Mouse (Mus musculus) adrenal gland, adult (tissue): Measurements from ENCODE around the gene Rhno1.
"Not testable (repeated sequence)": the region's sequence is repeated elsewhere in the genome, so short reads cannot be mapped to it uniquely, and the experiment has no call there.

Experiments used
- DNase-seq, 2 experiments: peaks; one replicate each; pipeline ENCODE4 v3.0.0; 2022 to 2023; ENCODE audit warnings: low spot score in 1 of 2; ENCODE audit not compliant: inconsistent age in 2 of 2

Gene Rhno1

GRCm38 (mm10) chr6:128362381-128363006, at the start of gene Rhno1, which contains the start of gene Foxm1:
Gene Rhno1, minus strand, starts transcription at chr6:128362911.
Gene Foxm1, plus strand, starts transcription at chr6:128362967.
- DNase-seq = peak; percentile 89 to 95

DNA sequence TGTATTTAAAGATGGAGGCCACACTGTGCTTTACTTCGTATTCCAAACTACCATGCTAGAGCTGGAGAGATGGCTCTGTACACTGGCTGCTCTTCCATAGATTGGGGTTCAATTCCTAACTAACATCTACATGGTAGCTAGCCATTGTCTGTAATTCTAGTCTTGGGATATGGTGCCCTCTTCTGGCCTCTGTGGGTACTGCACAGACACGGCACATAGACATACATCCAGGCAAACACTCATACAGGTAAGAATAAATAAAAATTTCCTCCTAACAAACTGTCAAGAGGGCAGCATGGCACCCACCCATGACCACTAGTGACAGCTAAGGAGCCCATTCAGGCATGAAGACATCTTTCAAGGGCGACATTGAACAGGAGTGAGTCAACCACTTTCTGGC, 48.4 kb upstream of the Rhno1 start:
- peak; percentile 68 to 94 for DNase-seq

DNA sequence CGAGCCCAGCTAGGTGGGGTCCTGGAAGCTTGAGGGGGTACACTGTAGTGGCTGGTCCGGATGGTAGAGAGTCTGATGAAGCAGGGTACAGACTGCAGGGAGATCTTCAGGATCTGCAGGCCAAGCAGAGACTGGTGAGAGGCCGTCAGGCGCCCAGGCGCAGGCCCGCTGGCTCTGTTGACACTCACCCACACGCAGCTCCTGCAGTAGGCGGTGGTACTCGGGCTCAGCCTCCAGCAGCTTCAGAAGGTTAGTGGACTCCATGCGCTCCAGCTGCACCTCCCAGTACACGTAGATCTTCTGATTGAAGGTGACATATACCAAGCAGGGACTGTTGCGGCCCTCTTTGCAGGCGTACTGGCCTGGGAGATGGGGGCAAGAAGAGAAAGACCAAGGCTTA, 47.6 kb upstream of the Rhno1 start:
- DNase-seq = no peak

- DNase-seq = no peak
These were observed 45.9 kb upstream of the Rhno1 start for GRCm38 (mm10) chr6:128408544-128409125.

GRCm38 (mm10) chr6:128404708-128405107, 42.0 kb upstream of the Rhno1 start:
- DNase-seq = peak in 1 of 2 experiments; percentile 69

- DNase-seq = peak; percentile 40 to 81
These were observed 36.9 kb upstream of the Rhno1 start for GRCm38 (mm10) chr6:128399421-128400185.

GRCm38 (mm10) chr6:128398996-128399395, 36.3 kb upstream of the Rhno1 start, which contains the start of gene Nrip2:
Gene Nrip2, plus strand, starts transcription at chr6:128399296.
- DNase-seq = no peak

DNA sequence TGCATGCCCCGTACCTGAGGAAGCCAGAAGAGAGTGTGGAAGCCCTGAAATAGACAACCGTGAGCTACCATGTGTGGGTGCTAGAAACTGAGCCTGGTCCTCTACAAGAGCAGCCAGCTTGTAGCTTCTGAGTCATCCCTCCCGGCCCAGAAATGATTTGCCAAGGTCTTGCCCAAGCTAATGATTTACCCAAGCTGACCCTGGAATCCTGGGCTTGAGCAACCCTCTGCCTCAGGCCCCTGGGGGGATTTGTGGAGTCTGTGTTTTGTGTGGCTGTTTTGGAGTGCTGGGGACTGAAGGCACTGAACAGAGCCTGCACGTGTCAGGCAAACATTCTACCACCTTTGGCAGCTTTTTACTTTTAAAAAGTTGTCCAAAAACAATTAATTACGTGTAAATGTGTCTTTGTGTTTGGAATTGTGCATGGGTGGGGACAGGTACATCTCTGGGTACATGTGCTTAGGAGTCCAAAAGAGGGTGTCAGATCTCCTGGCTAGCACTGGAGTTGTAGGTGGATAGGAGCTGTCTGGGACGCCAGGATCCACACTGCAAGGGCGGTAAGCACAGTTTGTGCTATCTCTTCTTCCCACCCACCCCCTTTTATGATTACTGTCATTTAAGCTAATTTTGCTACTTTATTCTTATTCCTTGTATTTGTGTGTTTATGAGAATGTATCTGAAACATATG, 35.0 kb upstream of the Rhno1 start:
- peak; percentile 72 to 92 for DNase-seq

GRCm38 (mm10) chr6:128390683-128391082, 28.0 kb upstream of the Rhno1 start:
- DNase-seq = no peak

GRCm38 (mm10) chr6:128389185-128389584, 26.5 kb upstream of the Rhno1 start:
- no peak for DNase-seq

DNA sequence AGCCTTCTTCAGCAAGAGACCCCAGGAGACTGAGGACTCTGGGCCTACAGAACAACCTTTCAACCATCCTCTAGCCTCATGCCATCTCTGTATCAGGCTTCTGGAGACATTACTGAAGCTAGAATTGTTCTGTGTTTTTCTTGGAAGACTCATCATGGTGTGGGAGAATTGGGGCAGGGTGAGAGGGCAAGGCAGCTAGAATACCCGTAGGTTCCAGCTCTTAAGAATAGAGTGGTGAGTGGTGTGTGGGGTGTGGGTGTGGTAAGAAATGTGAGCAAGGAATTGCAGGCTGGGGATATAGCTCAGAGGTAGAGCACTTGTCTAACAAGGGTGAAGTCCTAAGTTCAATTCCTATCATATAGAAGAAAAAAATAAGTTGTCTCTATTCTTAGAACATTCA, 22.3 kb upstream of the Rhno1 start:
- DNase-seq = no peak

- no peak for DNase-seq
These were observed 21.0 kb upstream of the Rhno1 start for GRCm38 (mm10) chr6:128383752-128384151.

GRCm38 (mm10) chr6:128381254-128381653, 18.5 kb upstream of the Rhno1 start:
- DNase-seq = no peak

- not testable (repeated sequence) for DNase-seq
These were observed 18.0 kb upstream of the Rhno1 start for GRCm38 (mm10) chr6:128380594-128381167.

DNA sequence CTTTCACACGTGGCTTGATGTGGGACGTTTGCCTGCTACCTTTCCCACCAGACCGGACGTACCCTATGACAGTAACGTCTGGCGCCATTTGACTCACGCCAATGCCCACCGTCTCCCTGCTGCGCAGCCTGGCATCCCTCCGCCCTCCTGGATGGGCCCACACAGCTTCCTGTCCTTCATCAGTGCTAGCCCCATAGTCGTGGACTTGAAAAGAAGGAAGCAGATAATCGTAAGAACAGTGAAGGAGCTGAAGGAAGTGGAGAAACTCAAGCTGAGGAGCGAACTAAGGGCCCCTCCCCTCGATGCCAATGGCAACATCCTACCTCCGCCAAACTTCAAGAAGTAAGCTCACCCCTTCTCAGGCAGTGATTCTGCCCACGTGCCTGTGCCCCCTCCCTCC, 16.9 kb upstream of the Rhno1 start:
- DNase-seq = peak in 1 of 2 experiments; percentile 16

DNA sequence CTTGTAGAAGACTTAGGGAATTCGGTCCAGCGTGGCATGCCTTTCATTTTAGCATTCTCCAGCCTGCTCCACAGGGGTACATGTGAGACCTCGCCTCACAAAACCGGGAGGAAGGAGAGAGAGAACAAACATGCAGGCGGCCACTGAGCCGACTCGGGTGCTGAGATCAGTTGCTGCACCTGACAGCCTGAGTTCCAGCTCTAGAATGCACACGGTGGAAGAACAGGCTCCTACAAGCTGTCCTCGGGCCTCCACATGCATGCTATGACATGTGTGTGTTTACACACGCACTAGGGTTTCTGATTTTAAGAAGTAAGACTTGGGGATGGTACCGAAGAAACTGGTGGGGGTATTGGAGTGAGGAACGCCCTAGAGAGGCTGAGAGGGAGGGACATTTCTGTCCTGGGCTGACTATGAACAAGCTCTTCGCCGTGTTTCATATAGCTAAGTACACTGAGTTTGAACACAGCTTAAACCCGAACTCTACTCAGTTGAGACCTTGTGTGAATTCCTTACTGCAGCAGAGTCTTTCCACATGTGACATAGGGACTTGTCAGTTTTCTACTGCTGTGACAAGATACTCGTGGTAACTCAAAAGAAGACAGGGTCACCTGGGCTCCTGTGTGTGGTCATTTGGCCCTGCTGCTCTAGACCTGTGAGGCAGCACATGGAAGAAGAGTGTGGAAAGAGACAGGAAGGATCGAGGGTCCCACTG, 13.8 kb upstream of the Rhno1 start:
- DNase-seq = no peak

- peak in 1 of 2 experiments; percentile 28 for DNase-seq
These were observed 12.5 kb upstream of the Rhno1 start, which contains the start of the genes Tex52 and Gm44596 for GRCm38 (mm10) chr6:128375192-128375591. Gene Tex52, plus strand, starts transcription at chr6:128375456. Gene Gm44596, plus strand, starts transcription at chr6:128375503.

GRCm38 (mm10) chr6:128370040-128370439, 7.3 kb upstream of the Rhno1 start:
- peak in 1 of 2 experiments; percentile 37 for DNase-seq

DNA sequence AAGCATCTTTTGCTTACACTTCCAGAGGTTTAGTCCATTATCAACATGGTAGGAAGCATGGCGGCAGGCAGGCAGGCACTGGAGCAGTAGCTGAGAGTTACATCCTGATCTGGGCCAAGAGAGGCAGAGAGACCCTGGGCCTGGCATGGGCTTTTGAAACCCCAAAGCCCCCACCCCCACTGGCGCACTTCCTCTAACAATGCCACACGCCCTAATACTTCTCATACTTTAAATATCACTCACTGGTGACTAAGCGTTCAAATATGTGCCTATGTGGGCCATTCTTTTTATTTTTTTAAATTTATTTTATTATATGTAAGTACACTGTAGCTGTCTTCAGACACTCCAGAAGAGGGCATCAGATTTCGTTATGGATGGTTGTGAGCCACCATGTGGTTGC, 3.8 kb upstream of the Rhno1 start:
- no peak for DNase-seq

GRCm38 (mm10) chr6:128364721-128365120, 2.0 kb upstream of the Rhno1 start:
- DNase-seq = no peak
